Mouse (Mus musculus) frontal cortex, adult 2 months (tissue): ENCODE measurements around the gene Krt28. TPM values are rescaled to one million over a fixed set of nuclear protein-coding genes. Genes with fewer than 3 reads are reported as not detected.

ENCODE experiments used
- DNase-seq, 2 experiments: peaks; one replicate each; pipeline ENCODE4 v3.0.0; 2022; ENCODE audit warnings: low spot score in 1 of 2; ENCODE audit errors: extremely low spot score in 1 of 2
- polyA plus RNA-seq: library from polyadenylated mRNA; depleted of rRNA; stranded (reverse); fragments of >200 nt; gene quantifications from 2 replicates; pipeline ENCODE4 v1.2.3, GENCODE M21; 2012; rRNA removed

The Krt28 gene
- polyA plus RNA-seq = 0.17 TPM in 1 of 2 replicates, not detected in the other

- no peak for DNase-seq
These were observed at the start of gene Krt28 for GRCm38 (mm10) chr11:99374803-99375202. TSS of gene Krt28 (minus strand) at chr11:99374903.

GRCm38 (mm10) chr11:99422159-99422558, 47.5 kb upstream of the Krt28 start, which contains the start of gene Krt12:
TSS of gene Krt12 (minus strand) at chr11:99422259.
- DNase-seq = no peak

GRCm38 (mm10) chr11:99420586-99420985, 45.9 kb upstream of the Krt28 start:
- DNase-seq = peak in 1 of 2 experiments; percentile 50

- no peak for DNase-seq
These were observed 43.1 kb upstream of the Krt28 start for GRCm38 (mm10) chr11:99417819-99418218.

- peak; percentile 85 to 87 for DNase-seq
These were observed 42.2 kb upstream of the Krt28 start for GRCm38 (mm10) chr11:99416902-99417301.

GRCm38 (mm10) chr11:99414463-99415147, 39.9 kb upstream of the Krt28 start:
- no peak for DNase-seq

- peak in 1 of 2 experiments; percentile 78 for DNase-seq
These were observed 38.5 kb upstream of the Krt28 start for GRCm38 (mm10) chr11:99413247-99413646.

GRCm38 (mm10) chr11:99406186-99406585, 31.5 kb upstream of the Krt28 start:
- DNase-seq = no peak

- no peak for DNase-seq
These were observed 25.4 kb upstream of the Krt28 start for GRCm38 (mm10) chr11:99399956-99400549.

- DNase-seq = no peak
These were observed 24.1 kb upstream of the Krt28 start for GRCm38 (mm10) chr11:99398832-99399231.

GRCm38 (mm10) chr11:99398084-99398483, 23.4 kb upstream of the Krt28 start:
- no peak for DNase-seq

GRCm38 (mm10) chr11:99396661-99397060, 22.0 kb upstream of the Krt28 start:
- no peak for DNase-seq

GRCm38 (mm10) chr11:99396034-99396433, 21.3 kb upstream of the Krt28 start:
- no peak for DNase-seq

GRCm38 (mm10) chr11:99392492-99392891, 17.8 kb upstream of the Krt28 start:
- DNase-seq = peak in 1 of 2 experiments; percentile 48

- no peak for DNase-seq
These were observed 16.7 kb upstream of the Krt28 start for GRCm38 (mm10) chr11:99391375-99391774.

GRCm38 (mm10) chr11:99390866-99391265, 16.2 kb upstream of the Krt28 start:
- DNase-seq = no peak

- no peak for DNase-seq
These were observed 14.6 kb upstream of the Krt28 start, which contains the start of gene Krt10 for GRCm38 (mm10) chr11:99389264-99389663. TSS of gene Krt10 (minus strand) at chr11:99389364.

GRCm38 (mm10) chr11:99388661-99389060, 14.0 kb upstream of the Krt28 start:
- DNase-seq = no peak

- peak; percentile 71 to 91 for DNase-seq
These were observed 11.4 kb upstream of the Krt28 start for GRCm38 (mm10) chr11:99385813-99386721.

- peak; percentile 46 to 91 for DNase-seq
These were observed 4.9 kb upstream of the Krt28 start for GRCm38 (mm10) chr11:99379568-99379967.
